Mouse (Mus musculus) heart, embryonic 16.5 days (tissue): ENCODE data around the gene Amer3. TPM values are rescaled to one million over a fixed set of nuclear protein-coding genes. Genes with fewer than 3 reads are reported as not detected.
"Not testable (repeated sequence)": the region's sequence is repeated elsewhere in the genome, so short reads cannot be mapped to it uniquely, and the experiment has no call there.

ENCODE experiments used
- ATAC-seq: fragments of 200-750 bp; cut with Nextera tagmentation; replicated peaks from 2 replicates; pipeline ENCODE4 v1.8.0; 2017; ENCODE audit warnings: moderate number of reproducible peaks; ENCODE audit not compliant: insufficient read depth, low FRiP score; ENCODE audit errors: extremely low read depth
- H3K27ac ChIP-seq: fragments of 300-500 bp; sonication (generic); 2 replicates; pipeline ENCODE4 v1.5.1; 2014; ENCODE audit warnings: mild to moderate bottlenecking, low read length, control low read depth, moderate library complexity
- H3K27me3 ChIP-seq: fragments of 300-500 bp; sonication (generic); 2 replicates; pipeline ENCODE4 v1.6.1; 2014; ENCODE audit warnings: low read length, mixed read lengths; ENCODE audit not compliant: control insufficient read depth, insufficient read depth
- H3K36me3 ChIP-seq: fragments of 300-500 bp; sonication (generic); 2 replicates; pipeline ENCODE4 v1.6.1; 2014; ENCODE audit not compliant: control insufficient read depth, insufficient read depth
- H3K4me1 ChIP-seq: fragments of 300-500 bp; sonication (generic); 2 replicates; pipeline ENCODE4 v1.6.1; 2014; ENCODE audit warnings: low read length, mixed read lengths; ENCODE audit not compliant: control insufficient read depth, insufficient read depth
- H3K4me2 ChIP-seq: fragments of 300-500 bp; sonication (generic); 2 replicates; pipeline ENCODE4 v1.6.1; 2014; ENCODE audit warnings: low read depth, mild to moderate bottlenecking, control low read depth, low read length
- H3K4me3 ChIP-seq: fragments of 300-500 bp; sonication (generic); 2 replicates; pipeline ENCODE4 v1.5.1; 2014; ENCODE audit warnings: mild to moderate bottlenecking, control low read depth, low read length
- H3K9ac ChIP-seq: fragments of 300-500 bp; sonication (generic); 2 replicates; pipeline ENCODE4 v1.6.1; 2014; ENCODE audit warnings: low read length, control low read depth
- H3K9me3 ChIP-seq: fragments of 300-500 bp; sonication (generic); replicated peaks from 2 replicates; pipeline ENCODE4 v1.6.1; 2016; ENCODE audit warnings: low read length; ENCODE audit not compliant: control insufficient read depth
- whole genome bisulfite sequencing: fragments of 180-500 bp; shearing (Covaris S2); extraction: QIAGEN DNeasy Blood & Tissue Kit; methylation state at CpG from one replicate; pipeline ENCODE4 v1.1.7; 2014; 5-methylcytosine and 5-hydroxymethylcytosine counted together
- polyA plus RNA-seq: library from polyadenylated mRNA; unstranded; fragments of >200 nt; fragmentation: Nextera tagmentation; extraction: Ambion mirVana; gene quantifications from 2 replicates; pipeline ENCODE4 v1.2.1, GENCODE M21; 2015

The Amer3 gene
- polyA plus RNA-seq, 1 experiment from 2014 or later = 0.07 TPM

DNA sequence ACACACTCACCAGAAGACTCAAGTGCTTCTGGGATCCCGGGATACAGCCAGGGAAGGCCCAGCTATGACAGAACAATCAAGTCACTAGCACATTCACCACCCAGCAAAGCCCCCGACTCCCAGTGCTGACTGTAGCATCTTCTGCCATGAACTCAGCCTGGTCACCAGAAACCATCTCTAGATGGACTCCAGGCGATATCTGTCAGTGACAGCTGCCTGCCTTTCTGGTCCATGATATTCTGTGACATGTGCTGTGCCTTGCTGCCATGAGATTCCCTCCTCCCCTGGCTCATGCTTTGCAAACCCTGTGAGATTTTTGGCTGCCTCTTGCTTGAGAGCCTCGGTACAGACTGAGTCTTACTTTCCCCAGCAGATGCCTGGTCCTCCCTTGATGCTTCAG is 5.3 kb downstream of the Amer3 start:
- Histone ChIP-seq H3K4me3 (no peak overlapping the region), H3K9me3 (no peaks in the 10 kb centered on the region), H3K27ac (no peak overlapping the region), H3K4me2 (no peak overlapping the region), H3K36me3 (no peaks in the 10 kb centered on the region), H3K9ac (no peak overlapping the region), H3K4me1 (peaks cover under 1% of the 10 kb centered on the region; the same call in 1 of the 2 replicates), H3K27me3 (peaks cover 11% of the 10 kb centered on the region)
- 68% methylated on average over 4 of the region's 4 CpGs for WGBS
- no peak for ATAC-seq

DNA sequence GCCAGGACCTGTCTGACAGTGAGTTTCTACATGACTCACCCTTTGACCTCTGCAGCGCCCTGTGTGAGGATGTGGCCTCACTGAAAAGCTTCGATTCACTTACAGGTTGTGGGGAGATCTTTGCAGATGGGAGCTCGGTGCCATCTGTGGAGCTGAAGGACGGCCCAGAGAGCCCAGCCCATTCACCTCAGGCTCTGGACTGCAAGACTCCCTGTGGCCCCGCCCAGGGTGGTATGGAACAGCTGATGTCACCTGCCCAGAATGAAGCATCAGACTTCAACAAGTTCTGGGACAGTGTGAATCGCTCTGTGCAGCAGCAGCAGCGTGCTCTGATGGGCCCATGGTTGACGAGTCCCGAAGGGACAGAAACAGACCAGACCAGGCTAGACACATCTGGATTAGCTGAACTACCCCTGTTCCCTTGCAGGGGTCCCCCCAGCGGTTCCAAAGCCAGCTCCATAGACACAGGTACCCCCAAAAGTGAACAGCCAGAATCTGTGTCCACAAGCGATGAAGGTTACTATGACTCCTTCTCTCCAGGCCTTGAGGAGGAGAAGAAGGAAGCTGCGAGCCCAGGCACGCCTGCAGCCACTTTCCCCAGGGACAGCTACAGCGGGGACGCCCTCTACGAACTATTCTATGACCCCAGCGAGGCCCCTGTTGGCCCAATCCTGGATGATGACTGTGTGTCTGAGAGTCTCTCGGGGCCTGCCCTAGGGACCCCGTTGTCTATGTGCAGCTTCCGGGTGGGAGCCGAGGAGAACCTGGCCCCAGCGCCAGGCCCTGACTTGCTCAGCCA is 8.0 kb downstream of the Amer3 start:
- no peak overlapping the region for H3K9ac ChIP-seq

DNA sequence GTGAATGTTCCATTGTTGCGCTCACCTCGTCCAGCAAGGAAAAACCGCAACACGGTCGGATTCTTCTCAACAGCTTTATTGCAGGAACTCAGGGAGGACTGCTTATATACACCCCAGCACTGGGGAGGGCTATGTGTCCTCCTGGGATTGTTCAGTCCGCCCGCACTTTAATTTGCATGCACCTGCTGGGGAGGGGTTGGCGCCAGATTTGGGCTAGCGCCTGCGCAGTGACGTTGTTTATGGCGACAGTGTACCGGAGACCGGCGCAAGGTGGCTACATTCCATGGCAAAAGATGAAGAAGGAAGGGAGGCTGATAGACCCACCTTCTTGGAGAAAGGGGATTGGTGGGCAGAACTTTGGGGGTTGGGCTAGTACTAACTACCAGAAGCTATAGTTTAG is 20.5 kb downstream of the Amer3 start:
- no peak for ATAC-seq
- Histone ChIP-seq H3K4me3 (no peak overlapping the region), H3K27me3 (no peaks in the 10 kb centered on the region), H3K4me2 (no peak overlapping the region), H3K9me3 (no peaks in the 10 kb centered on the region), H3K4me1 (no peaks in the 10 kb centered on the region), H3K36me3 (no peaks in the 10 kb centered on the region), H3K9ac (no peak overlapping the region), H3K27ac (no peak overlapping the region)
- WGBS = 74% methylated on average over 15 of the region's 15 CpGs

More for the DNA sequence above, 8.0 kb downstream of the Amer3 start:
- Histone ChIP-seq H3K36me3 (no peaks in the 10 kb centered on the region), H3K4me3 (no peak overlapping the region), H3K4me2 (no peak overlapping the region), H3K27ac (no peak overlapping the region), H3K9me3 (no peaks in the 10 kb centered on the region), H3K4me1 (no peaks in the 10 kb centered on the region), H3K27me3 (no peaks in the 10 kb centered on the region)
- ATAC-seq = no peak
- WGBS = 75% methylated on average over 22 of the region's 22 CpGs

DNA sequence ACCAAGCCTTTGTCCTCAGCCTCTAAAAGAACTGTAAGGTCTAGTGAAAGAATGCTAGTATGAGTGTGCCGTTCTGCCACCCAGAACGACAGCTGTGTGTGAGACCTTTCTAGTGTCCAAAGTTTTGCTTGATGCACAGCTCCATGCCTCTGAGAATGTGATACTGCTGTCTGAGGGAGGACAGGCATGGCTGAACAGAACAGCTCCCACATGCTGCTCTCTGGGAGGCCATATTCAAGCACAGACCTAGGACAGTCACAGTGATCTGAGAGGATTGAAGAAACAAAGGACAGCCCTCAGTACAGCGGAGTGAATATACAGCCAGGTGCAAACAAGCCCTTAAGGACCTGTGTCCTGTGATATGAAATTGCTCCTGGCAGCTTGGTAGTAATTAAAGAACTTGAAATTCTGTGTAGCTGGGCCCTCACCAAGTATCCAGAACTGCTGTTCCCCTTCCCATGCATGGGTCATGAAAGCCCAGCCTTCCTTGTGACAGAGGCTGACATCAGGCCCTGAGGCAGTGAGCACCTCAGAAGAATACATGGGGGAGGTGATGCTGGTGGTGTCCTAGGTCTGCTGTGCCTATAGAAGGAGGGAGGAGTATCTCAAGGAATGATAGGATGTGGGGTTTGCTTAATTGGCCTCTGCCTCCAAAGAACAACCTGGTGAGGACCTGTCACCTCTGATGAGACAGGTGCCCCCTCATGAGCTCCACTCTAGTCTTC is 22.0 kb downstream of the Amer3 start:
- 73% methylated on average over 3 of the region's 3 CpGs for WGBS
- Histone ChIP-seq H3K9me3 (no peaks in the 10 kb centered on the region), H3K27ac (no peak overlapping the region), H3K9ac (no peak overlapping the region), H3K4me2 (no peak overlapping the region), H3K27me3 (no peaks in the 10 kb centered on the region), H3K36me3 (no peaks in the 10 kb centered on the region), H3K4me1 (no peaks in the 10 kb centered on the region), H3K4me3 (no peak overlapping the region)
- no peak for ATAC-seq

DNA sequence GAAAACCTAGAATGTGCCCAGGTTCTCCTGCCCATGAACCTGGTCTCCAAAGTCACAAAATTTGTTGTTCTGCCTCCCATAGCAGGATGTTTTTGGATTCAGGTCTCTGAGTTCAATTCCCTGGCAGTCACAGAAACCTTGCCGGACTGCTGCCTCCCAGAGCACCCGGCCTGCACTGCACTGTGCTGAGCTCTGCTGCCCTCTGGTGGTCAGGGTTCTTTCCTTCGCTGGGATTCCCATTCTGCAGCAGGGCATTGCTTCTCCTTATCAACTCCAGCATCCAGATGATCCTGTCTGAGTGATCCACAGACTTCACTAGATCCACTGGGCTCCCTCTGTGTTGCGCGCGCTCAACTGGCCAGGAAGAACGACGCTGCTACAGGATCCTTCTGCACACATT is 22.9 kb downstream of the Amer3 start:
- Histone ChIP-seq H3K4me2 (no peak overlapping the region), H3K9ac (no peak overlapping the region), H3K36me3 (no peaks in the 10 kb centered on the region), H3K27ac (no peak overlapping the region), H3K27me3 (no peaks in the 10 kb centered on the region), H3K4me1 (no peaks in the 10 kb centered on the region), H3K4me3 (no peak overlapping the region), H3K9me3 (no peaks in the 10 kb centered on the region)
- WGBS = 12% methylated on average over 8 of the region's 8 CpGs
- no peak for ATAC-seq

DNA sequence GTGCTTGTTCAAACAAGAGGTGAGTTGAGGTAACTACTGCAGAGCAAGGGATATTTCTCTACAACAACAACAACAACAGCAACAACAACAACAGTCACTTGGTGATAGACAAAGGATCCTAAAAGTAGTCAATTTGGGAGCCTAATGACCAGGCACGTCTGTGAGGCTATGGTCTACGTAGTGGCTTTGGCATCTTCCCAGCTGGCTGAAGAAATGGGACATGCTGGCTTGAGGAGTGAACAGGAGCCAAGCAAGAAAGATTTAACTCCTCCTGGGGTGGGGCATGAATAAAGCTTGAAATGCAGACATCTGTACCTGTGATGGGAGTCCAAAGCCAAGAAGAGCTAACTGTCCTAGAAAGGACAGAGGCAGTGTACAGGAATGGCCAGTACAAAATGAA is 34.3 kb downstream of the Amer3 start:
- no peaks in the 10 kb centered on the region for H3K27me3 ChIP-seq
- no peak overlapping the region for H3K4me2 ChIP-seq
- WGBS = 58% methylated on average over 2 of the region's 2 CpGs
- no peaks in the 10 kb centered on the region for H3K4me1 ChIP-seq
- no peaks in the 10 kb centered on the region for H3K36me3 ChIP-seq
- H3K27ac ChIP-seq = no peak overlapping the region
- no peak overlapping the region for H3K4me3 ChIP-seq
- ATAC-seq = no peak
- H3K9me3 ChIP-seq = no peaks in the 10 kb centered on the region
- H3K9ac ChIP-seq = no peak overlapping the region

DNA sequence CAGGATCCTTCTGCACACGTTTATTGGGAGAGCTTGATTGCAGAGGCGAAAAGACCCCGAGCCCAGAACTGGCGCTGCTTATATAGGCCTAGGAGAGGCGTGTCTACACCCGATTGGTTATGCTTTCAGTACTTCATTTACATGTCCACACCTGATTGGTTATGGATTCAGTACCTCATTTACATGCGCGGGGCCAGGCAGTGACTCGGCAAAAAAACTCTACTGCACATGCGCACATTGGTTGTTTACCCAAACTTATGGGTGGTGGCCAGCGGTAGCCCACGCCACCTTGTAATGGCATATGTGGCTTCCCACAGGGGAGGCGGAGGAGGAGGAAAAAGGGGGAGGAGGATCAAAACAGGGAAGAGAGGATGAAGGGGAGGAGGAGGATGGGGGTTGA is 40.7 kb downstream of the Amer3 start:
- not testable (repeated sequence) for H3K27ac ChIP-seq, H3K27me3 ChIP-seq, H3K4me3 ChIP-seq, H3K4me2 ChIP-seq, H3K9ac ChIP-seq, ATAC-seq, H3K4me1 ChIP-seq, H3K36me3 ChIP-seq, H3K9me3 ChIP-seq
- 94% methylated on average over 12 of the region's 13 CpGs for WGBS

DNA sequence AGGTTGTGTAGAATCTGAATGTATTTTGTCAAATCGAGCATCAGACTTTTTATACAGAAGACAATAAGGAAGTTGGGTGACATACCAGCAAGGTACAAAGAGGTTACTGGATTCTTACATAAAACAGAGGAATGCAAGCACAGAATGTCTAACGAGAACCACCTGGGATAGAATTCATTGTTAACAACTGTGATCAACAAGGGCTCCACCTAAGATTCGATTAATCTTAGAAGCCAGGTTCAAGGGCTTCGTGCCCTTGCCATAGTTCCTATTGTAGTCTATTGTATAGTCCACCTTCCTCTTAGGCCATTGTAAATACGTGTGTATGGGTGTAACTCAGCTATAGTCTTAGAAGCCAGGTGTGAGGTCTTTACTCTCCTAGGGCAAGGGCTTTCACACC is 41.3 kb downstream of the Amer3 start:
- not testable (repeated sequence) for H3K4me2 ChIP-seq, ATAC-seq, H3K9me3 ChIP-seq, H3K27ac ChIP-seq, H3K4me1 ChIP-seq, H3K9ac ChIP-seq, H3K27me3 ChIP-seq, H3K4me3 ChIP-seq, H3K36me3 ChIP-seq
- WGBS = 87% methylated on average over 5 of the region's 5 CpGs

DNA sequence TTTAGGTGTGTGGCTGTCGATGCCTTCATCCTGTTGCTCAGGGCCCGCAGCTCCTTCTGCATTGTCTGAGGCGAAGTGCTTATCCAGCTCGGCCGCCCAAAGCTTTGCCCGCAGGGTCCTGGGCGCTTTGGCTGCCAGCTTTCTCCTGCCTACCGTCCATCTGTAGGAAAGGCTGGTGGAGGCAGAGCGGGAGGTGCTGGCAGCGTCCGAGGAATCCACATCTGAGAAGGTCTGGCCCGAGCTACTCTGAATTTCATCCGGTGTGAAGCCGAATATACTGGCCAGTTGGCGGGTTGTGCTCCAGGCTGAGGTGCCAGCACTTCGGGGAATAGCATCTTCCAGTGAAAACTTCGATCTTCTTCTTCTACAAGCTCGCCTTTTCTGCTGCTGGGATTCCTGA is 56.3 kb downstream of the Amer3 start:
- Histone ChIP-seq H3K4me1 (no peaks in the 10 kb centered on the region; the same call in 1 of the 2 replicates), H3K36me3 (no peaks in the 10 kb centered on the region), H3K27ac (no peak overlapping the region), H3K27me3 (no peaks in the 10 kb centered on the region), H3K9ac (no peak overlapping the region), H3K4me2 (no peak overlapping the region), H3K4me3 (no peak overlapping the region), H3K9me3 (no peaks in the 10 kb centered on the region; the same call in 1 of the 2 replicates)
- 75% methylated on average over 18 of the region's 18 CpGs for WGBS
- no peak for ATAC-seq
